Mouse (Mus musculus) hindbrain, postnatal 0 days (tissue): ENCODE results near the gene Rwdd2b. TPM values are rescaled to one million over a fixed set of nuclear protein-coding genes. Genes with fewer than 3 reads are reported as not detected.
A peak's percentile ranks its signal among the peaks of the same experiment; 100 is the strongest.

Experiments used
- ATAC-seq: fragments of 200-750 bp; cut with Nextera tagmentation; 2 replicates; pipeline ENCODE4 v1.8.0; 2017; ENCODE audit warnings: mild to moderate bottlenecking, moderate TSS enrichment, moderate library complexity
- DNase-seq: peaks from one replicate; pipeline ENCODE4 v3.0.0-alpha.2; 2015; ENCODE audit warnings: low spot score
- H3K27ac ChIP-seq: fragments of 300-500 bp; sonication (generic); 2 replicates; pipeline ENCODE4 v1.5.1; 2014; ENCODE audit warnings: mild to moderate bottlenecking
- H3K27me3 ChIP-seq: fragments of 300-500 bp; sonication (generic); 2 replicates; pipeline ENCODE4 v1.6.1; 2014; ENCODE audit warnings: low read length, mixed read lengths; ENCODE audit not compliant: insufficient read depth
- H3K36me3 ChIP-seq: fragments of 300-500 bp; sonication (generic); 2 replicates; pipeline ENCODE4 v1.6.1; 2014; ENCODE audit warnings: low read length, mixed read lengths; ENCODE audit not compliant: insufficient read depth
- H3K4me1 ChIP-seq: fragments of 300-500 bp; sonication (generic); 2 replicates; pipeline ENCODE4 v1.6.1; 2014; ENCODE audit warnings: antibody characterized with exemption, low read length, mixed read lengths; ENCODE audit not compliant: insufficient read depth
- H3K4me2 ChIP-seq: fragments of 300-500 bp; sonication (generic); 2 replicates; pipeline ENCODE4 v1.6.1; 2014; ENCODE audit warnings: low read depth, mild to moderate bottlenecking, low read length, moderate library complexity, mixed read lengths
- H3K4me3 ChIP-seq: fragments of 300-500 bp; sonication (generic); 2 replicates; pipeline ENCODE4 v1.5.1; 2014; ENCODE audit warnings: low read length
- H3K9ac ChIP-seq: fragments of 300-500 bp; sonication (generic); replicated peaks from 2 replicates; pipeline ENCODE4 v1.6.1; 2014; ENCODE audit warnings: mild to moderate bottlenecking, low read length, moderate library complexity, mixed read lengths
- H3K9me3 ChIP-seq: fragments of 300-500 bp; sonication (generic); 2 replicates; pipeline ENCODE4 v1.6.1; 2016; ENCODE audit warnings: low read length, mixed read lengths
- CTCF ChIP-seq: IDR thresholded peaks from 2 replicates; pipeline ENCODE4 v1.5.1; 2016; ENCODE audit warnings: antibody characterized with exemption, control low read depth, low read depth
- WGBS: fragments of 180-500 bp; shearing (Covaris S2); extraction: QIAGEN DNeasy Blood & Tissue Kit; methylation state at CpG from one replicate; pipeline ENCODE4 v1.1.7; 2014; 5-methylcytosine and 5-hydroxymethylcytosine counted together
- polyA plus RNA-seq: library from polyadenylated mRNA; unstranded; fragments of >200 nt; fragmentation: Nextera tagmentation; extraction: Ambion mirVana; gene quantifications from 2 replicates; pipeline ENCODE4 v1.2.1, GENCODE M21; 2015
- total RNA-seq: library from RNA; depleted of rRNA; stranded (reverse); fragments of >200 nt; gene quantifications from 2 replicates; pipeline ENCODE4 v1.2.3, GENCODE M21; 2014

The Rwdd2b gene
- total and polyA plus RNA-seq, 2 experiments from 2014 or later: 9.4 to 16.8 TPM

- H3K9ac ChIP-seq: peak within 1 kb of the TSS; percentile 82
- H3K27me3 ChIP-seq: no peaks in the 10 kb centered on the region
- no peak for TF ChIP-seq CTCF
- 9% methylated on average over 42 of the region's 45 CpGs for WGBS
- DNase-seq (peak; percentile 96), ATAC-seq (peak; percentile 98)
- H3K9me3 ChIP-seq: no peaks in the 10 kb centered on the region
- H3K4me1 ChIP-seq: peaks cover 7% of the 10 kb centered on the region
- H3K27ac ChIP-seq: peak within 1 kb of the TSS; percentile 91
- peak within 1 kb of the TSS; percentile 97 for H3K4me3 ChIP-seq
- H3K36me3 ChIP-seq: no peaks in the 10 kb centered on the region; the same call in 1 of the 2 replicates
- peak within 1 kb of the TSS; percentile 94 for H3K4me2 ChIP-seq
Observed at GRCm38 (mm10) chr16:87454419-87455179, 14.2 kb upstream of the Rwdd2b start, which contains the start of gene Usp16. Gene Usp16, plus strand, starts transcription at chr16:87454703.

- no peak for TF ChIP-seq CTCF
Observed at GRCm38 (mm10) chr16:87453226-87453625, 12.9 kb upstream of the Rwdd2b start.

GRCm38 (mm10) chr16:87445528-87445927 lies 5.2 kb upstream of the Rwdd2b start:
- Histone ChIP-seq H3K4me1 (peaks cover 6% of the 10 kb centered on the region), H3K9me3 (no peaks in the 10 kb centered on the region), H3K9ac (no peak overlapping the region), H3K4me2 (no peak overlapping the region), H3K36me3 (no peaks in the 10 kb centered on the region), H3K27me3 (no peaks in the 10 kb centered on the region), H3K27ac (no peak overlapping the region), H3K4me3 (no peak overlapping the region)
- no peak for TF ChIP-seq CTCF
- ATAC-seq (no peak), DNase-seq (no peak)
- WGBS: 93% methylated on average over 3 of the region's 3 CpGs

More at GRCm38 (mm10) chr16:87453226-87453625, 12.9 kb upstream of the Rwdd2b start:
- no peaks in the 10 kb centered on the region for H3K9me3 ChIP-seq
- H3K4me3 ChIP-seq: no peak overlapping the region
- H3K4me1 ChIP-seq: peaks cover 7% of the 10 kb centered on the region
- no peak overlapping the region for H3K27ac ChIP-seq
- no peak overlapping the region for H3K9ac ChIP-seq
- no peak overlapping the region for H3K4me2 ChIP-seq
- DNase-seq (no peak), ATAC-seq (no peak)
- H3K36me3 ChIP-seq: no peaks in the 10 kb centered on the region
- 84% methylated on average over 2 of the region's 2 CpGs for whole genome bisulfite sequencing
- no peaks in the 10 kb centered on the region for H3K27me3 ChIP-seq

- Histone ChIP-seq H3K27me3 (no peaks in the 10 kb centered on the region), H3K36me3 (no peaks in the 10 kb centered on the region), H3K4me1 (peaks cover 6% of the 10 kb centered on the region), H3K4me2 (no peak overlapping the region), H3K9me3 (no peaks in the 10 kb centered on the region), H3K27ac (no peak overlapping the region), H3K9ac (no peak overlapping the region), H3K4me3 (no peak overlapping the region)
- ATAC-seq (no peak), DNase-seq (no peak)
- no peak for TF ChIP-seq CTCF
Observed at GRCm38 (mm10) chr16:87445110-87445509, 4.7 kb upstream of the Rwdd2b start.

- Histone ChIP-seq H3K9ac (no peak overlapping the region), H3K36me3 (no peaks in the 10 kb centered on the region), H3K27ac (no peak overlapping the region), H3K4me1 (peaks cover 6% of the 10 kb centered on the region), H3K4me3 (no peak overlapping the region), H3K4me2 (no peak overlapping the region), H3K9me3 (no peaks in the 10 kb centered on the region), H3K27me3 (no peaks in the 10 kb centered on the region)
- no peak for DNase-seq
- no peak for TF ChIP-seq CTCF
- WGBS: 43% methylated on average over 1 of the region's 1 CpGs
- no peak for ATAC-seq
Observed at GRCm38 (mm10) chr16:87444071-87444470, 3.7 kb upstream of the Rwdd2b start.

- no peak overlapping the region for H3K9ac ChIP-seq
- no peak for DNase-seq
- no peaks in the 10 kb centered on the region for H3K36me3 ChIP-seq
- no peak for TF ChIP-seq CTCF
- H3K4me1 ChIP-seq: peaks cover 6% of the 10 kb centered on the region
- no peak for ATAC-seq
- no peak overlapping the region for H3K4me2 ChIP-seq
- H3K27me3 ChIP-seq: no peaks in the 10 kb centered on the region
- H3K27ac ChIP-seq: no peak overlapping the region
- H3K4me3 ChIP-seq: no peak overlapping the region
- no peaks in the 10 kb centered on the region for H3K9me3 ChIP-seq
Observed at GRCm38 (mm10) chr16:87443245-87443644, 2.9 kb upstream of the Rwdd2b start.

- 55% methylated on average over 5 of the region's 5 CpGs for WGBS
- H3K9me3 ChIP-seq: no peaks in the 10 kb centered on the region
- H3K4me2 ChIP-seq: no peak overlapping the region
- no peak for DNase-seq
- peaks cover 6% of the 10 kb centered on the region for H3K4me1 ChIP-seq
- H3K36me3 ChIP-seq: no peaks in the 10 kb centered on the region
- no peak overlapping the region for H3K27ac ChIP-seq
- no peak for TF ChIP-seq CTCF
- no peak for ATAC-seq
- H3K27me3 ChIP-seq: no peaks in the 10 kb centered on the region
- H3K4me3 ChIP-seq: no peak overlapping the region
- H3K9ac ChIP-seq: no peak overlapping the region
Observed at GRCm38 (mm10) chr16:87442291-87442690, 1.9 kb upstream of the Rwdd2b start.
